Mouse (Mus musculus) cerebellum, postnatal 10 days (tissue): ENCODE measurements around the gene Pik3r3.

Source experiments
- DNase-seq, 2 experiments: peaks; one replicate each; pipeline ENCODE4 v3.0.0; 2021; ENCODE audit warnings: mixed read lengths in 2 of 2

Gene Pik3r3

GRCm38 (mm10) chr4:116220071-116220650 is 1.3 kb upstream of the Pik3r3 start:
- DNase-seq = peak in 1 of 2 experiments; percentile 29

GRCm38 (mm10) chr4:116220780-116221139 is 658 bp upstream of the Pik3r3 start:
- peak; percentile 95 to 96 for DNase-seq

- DNase-seq = peak; percentile 41 to 59
Observed at GRCm38 (mm10) chr4:116221996-116222842, 801 bp downstream of the Pik3r3 start.

GRCm38 (mm10) chr4:116222843-116223119 is 1.4 kb downstream of the Pik3r3 start:
- no peak for DNase-seq

- no peak for DNase-seq
Observed at GRCm38 (mm10) chr4:116243377-116243776, 22.0 kb downstream of the Pik3r3 start.

GRCm38 (mm10) chr4:116244240-116244639 is 22.8 kb downstream of the Pik3r3 start:
- no peak for DNase-seq

GRCm38 (mm10) chr4:116245926-116246325 is 24.5 kb downstream of the Pik3r3 start:
- peak; percentile 61 to 68 for DNase-seq

GRCm38 (mm10) chr4:116249986-116250385 is 28.6 kb downstream of the Pik3r3 start:
- DNase-seq = no peak

GRCm38 (mm10) chr4:116268220-116268619 is 46.8 kb downstream of the Pik3r3 start:
- DNase-seq = no peak

GRCm38 (mm10) chr4:116282211-116282610 is 60.8 kb downstream of the Pik3r3 start:
- peak; percentile 34 to 54 for DNase-seq

- DNase-seq = peak; percentile 77 to 78
Observed at GRCm38 (mm10) chr4:116291561-116291960, 70.1 kb downstream of the Pik3r3 start.

GRCm38 (mm10) chr4:116293296-116293695 is 71.9 kb downstream of the Pik3r3 start:
- no peak for DNase-seq

- no peak for DNase-seq
Observed at GRCm38 (mm10) chr4:116300878-116301355, 79.5 kb downstream of the Pik3r3 start.

- no peak for DNase-seq
Observed at GRCm38 (mm10) chr4:116304551-116304950, 83.1 kb downstream of the Pik3r3 start.

GRCm38 (mm10) chr4:116317575-116317974 is 96.2 kb downstream of the Pik3r3 start:
- no peak for DNase-seq

- DNase-seq = no peak
Observed at GRCm38 (mm10) chr4:116322127-116322526, 100.7 kb downstream of the Pik3r3 start.

GRCm38 (mm10) chr4:116329256-116329655 is 107.8 kb downstream of the Pik3r3 start:
- DNase-seq = no peak

GRCm38 (mm10) chr4:116336294-116336693 is 114.9 kb downstream of the Pik3r3 start:
- DNase-seq = no peak

- peak; percentile 81 to 84 for DNase-seq
Observed at GRCm38 (mm10) chr4:116342119-116342518, 120.7 kb downstream of the Pik3r3 start.

- DNase-seq = no peak
Observed at GRCm38 (mm10) chr4:116352496-116352895, 131.1 kb downstream of the Pik3r3 start.
